19 mouse cellular contexts compared by ENCODE assay signal in genomic region chr8:124239350-124239749, GRCm38 (mm10). TPM values are rescaled to one million over a fixed set of nuclear protein-coding genes. Genes with fewer than 3 reads are reported as not detected.
DNase-seq lines count a peak whose midpoint lies in the region; ATAC-seq and TF ChIP-seq lines count a peak whose summit lies in the region.
"Had no signal": no experiment of that assay in that cellular context is flagged by ENCODE, and none has a peak within 500 bp of the region (broad histone marks: within the 10 kb centered on the region; RNA-seq: fewer than 3 reads in every experiment).

No protein-coding gene starts in this region.

- 58% methylated on average over 6 of the region's 6 CpGs for WGBS in heart, embryonic 13.5 days
- 70% methylated on average over 6 of the region's 6 CpGs for WGBS in heart, adult 2 months
- 81% methylated on average over 6 of the region's 6 CpGs for WGBS in midbrain, embryonic 13.5 days
- WGBS in midbrain, embryonic 15.5 days = 84% methylated on average over 6 of the region's 6 CpGs
- 49% methylated on average over 6 of the region's 6 CpGs for WGBS in intestine, postnatal 0 days

- no peak for TF ChIP-seq POLR2A in heart, adult 2 months (IDR thresholded peaks at IDR 0.05; ENCODE audit: insufficient read depth, low read depth, low read length)

- no peak for TF ChIP-seq CTCF in heart, adult 2 months (IDR thresholded peaks at IDR 0.05)
- no peak for TF ChIP-seq CTCF in intestine, postnatal 0 days (IDR thresholded peaks at IDR 0.05; ENCODE audit: low read depth)

- H3K4me3 ChIP-seq in heart, embryonic 13.5 days = no peak overlapping the region
- H3K4me3 ChIP-seq in heart, adult 2 months = no peak overlapping the region
- H3K4me3 ChIP-seq in midbrain, embryonic 13.5 days (replicated peaks) = no peak overlapping the region
- H3K4me3 ChIP-seq in midbrain, embryonic 15.5 days = no peak overlapping the region
- H3K4me3 ChIP-seq in intestine, postnatal 0 days (ENCODE audit: low read depth, low read length) = no peak overlapping the region
- H3K4me3 ChIP-seq: embryonic facial prominence, embryonic 12.5 days; forebrain, embryonic 15.5 days; heart, embryonic 15.5 days; hindbrain, embryonic 10.5 days had no signal

- intact Hi-C loops in heart, adult 2 months (cut with DNase I) = no loop called here

- ATAC-seq in heart, embryonic 13.5 days (ENCODE audit: extremely low read depth, insufficient number of reproducible peaks, low FRiP score, low TSS enrichment) = no peak
- ATAC-seq in midbrain, embryonic 13.5 days = no peak
- ATAC-seq in midbrain, embryonic 15.5 days (replicated peaks) = no peak
- ATAC-seq in intestine, postnatal 0 days = peak; percentile 7; the same call in 1 of the 2 replicates
- ATAC-seq: activated CD4-positive, CD25-positive, alpha-beta regulatory T cell, adult 4 months; forebrain, embryonic 15.5 days; hindbrain, embryonic 16.5 days had no signal

- no peaks in the 10 kb centered on the region for H3K27me3 ChIP-seq in heart, embryonic 13.5 days (replicated peaks)
- H3K27me3 ChIP-seq in heart, adult 2 months (ENCODE audit: control insufficient read depth, insufficient read depth, low read length) = no peaks in the 10 kb centered on the region
- no peaks in the 10 kb centered on the region for H3K27me3 ChIP-seq in midbrain, embryonic 13.5 days
- no peaks in the 10 kb centered on the region for H3K27me3 ChIP-seq in midbrain, embryonic 15.5 days (replicated peaks)
- H3K27me3 ChIP-seq in intestine, postnatal 0 days (replicated peaks; ENCODE audit: control insufficient read depth, insufficient read depth, low read length) = no peaks in the 10 kb centered on the region
- H3K27me3 ChIP-seq: embryonic facial prominence, embryonic 12.5 days; forebrain, embryonic 15.5 days; heart, embryonic 15.5 days had no signal

- 0 out of 2 replicates have a peak overlapping the region, but pooled peaks have one; percentile 16 for H3K9ac ChIP-seq in heart, embryonic 13.5 days
- H3K9ac ChIP-seq in heart, adult 2 months (ENCODE audit: low read depth, low read length) = no peak overlapping the region
- peak overlapping the region; percentile 7; the same call in 1 of the 2 replicates for H3K9ac ChIP-seq in midbrain, embryonic 13.5 days (replicated peaks)
- H3K9ac ChIP-seq in midbrain, embryonic 15.5 days = no peak overlapping the region
- peak overlapping the region; percentile 27; the same call in 1 of the 2 replicates for H3K9ac ChIP-seq in intestine, postnatal 0 days (ENCODE audit: low read depth, low read length)
- H3K9ac ChIP-seq: embryonic facial prominence, embryonic 12.5 days; forebrain, embryonic 15.5 days; heart, embryonic 15.5 days had no signal

- H3K27ac ChIP-seq in heart, embryonic 13.5 days (replicated peaks) = no peak overlapping the region
- H3K27ac ChIP-seq in heart, adult 2 months = no peak overlapping the region
- H3K27ac ChIP-seq in midbrain, embryonic 13.5 days = peak overlapping the region; percentile 21; the same call in 1 of the 2 replicates
- H3K27ac ChIP-seq in midbrain, embryonic 15.5 days = no peak overlapping the region
- no peak overlapping the region for H3K27ac ChIP-seq in intestine, postnatal 0 days (ENCODE audit: low read depth, low read length)
- H3K27ac ChIP-seq: embryonic facial prominence, embryonic 12.5 days; forebrain, embryonic 15.5 days; heart, embryonic 15.5 days had no signal

- peaks cover 12% of the 10 kb centered on the region for H3K36me3 ChIP-seq in heart, embryonic 13.5 days
- no peaks in the 10 kb centered on the region for H3K36me3 ChIP-seq in heart, adult 2 months (ENCODE audit: control insufficient read depth, insufficient read depth, low read length)
- H3K36me3 ChIP-seq in midbrain, embryonic 13.5 days = peaks cover 15% of the 10 kb centered on the region
- H3K36me3 ChIP-seq in midbrain, embryonic 15.5 days (replicated peaks) = no peaks in the 10 kb centered on the region
- H3K36me3 ChIP-seq in intestine, postnatal 0 days (ENCODE audit: control insufficient read depth, insufficient read depth) = peaks cover 6% of the 10 kb centered on the region; the same call in 1 of the 2 replicates
- H3K36me3 ChIP-seq: G1E had no signal

- peaks cover 8% of the 10 kb centered on the region; the same call in 1 of the 2 replicates for H3K9me3 ChIP-seq in heart, embryonic 13.5 days
- H3K9me3 ChIP-seq in midbrain, embryonic 13.5 days = peaks cover 8% of the 10 kb centered on the region; the same call in 1 of the 2 replicates
- H3K9me3 ChIP-seq in midbrain, embryonic 15.5 days = no peaks in the 10 kb centered on the region
- H3K9me3 ChIP-seq in intestine, postnatal 0 days (ENCODE audit: control insufficient read depth) = no peaks in the 10 kb centered on the region
- H3K9me3 ChIP-seq: forebrain, embryonic 15.5 days had no signal

- peaks cover 5% of the 10 kb centered on the region for H3K79me2 ChIP-seq in heart, adult 2 months (replicated peaks; ENCODE audit: control insufficient read depth, insufficient read depth, low read length)

- H3K4me2 ChIP-seq in heart, embryonic 13.5 days = no peak overlapping the region
- H3K4me2 ChIP-seq in midbrain, embryonic 13.5 days (replicated peaks) = no peak overlapping the region
- H3K4me2 ChIP-seq in midbrain, embryonic 15.5 days = no peak overlapping the region
- H3K4me2 ChIP-seq in intestine, postnatal 0 days (replicated peaks; ENCODE audit: low read depth) = no peak overlapping the region
- H3K4me2 ChIP-seq: embryonic facial prominence, embryonic 12.5 days; forebrain, embryonic 15.5 days; heart, embryonic 15.5 days had no signal

- peaks cover 67% of the 10 kb centered on the region for H3K4me1 ChIP-seq in heart, embryonic 13.5 days
- H3K4me1 ChIP-seq in heart, adult 2 months (ENCODE audit: control insufficient read depth, insufficient read depth, low read length) = peaks cover 10% of the 10 kb centered on the region
- peaks cover 53% of the 10 kb centered on the region for H3K4me1 ChIP-seq in midbrain, embryonic 13.5 days (replicated peaks)
- peaks cover 54% of the 10 kb centered on the region for H3K4me1 ChIP-seq in midbrain, embryonic 15.5 days
- peaks cover 14% of the 10 kb centered on the region for H3K4me1 ChIP-seq in intestine, postnatal 0 days (replicated peaks; ENCODE audit: control insufficient read depth, insufficient read depth, low read length)

- no peak for TF ChIP-seq EP300 in heart, adult 2 months (IDR thresholded peaks at IDR 0.05; ENCODE audit: insufficient read depth, low read depth, low read length)

- no peak for DNase-seq in heart, adult 2 months
- DNase-seq in ZHBTc4 (ENCODE audit: low read depth, low spot score) = peak; percentile 28
- DNase-seq in adrenal gland, adult 2 months = no peak
- DNase-seq: adrenal gland, adult 8-10 months; adrenal gland, postnatal 36 days; gastrocnemius, postnatal 14 days; heart, postnatal 14 days; kidney, adult 9 months had no signal

RNA-seq across cellular contexts. Expression of gene Galnt2, which starts 8.2 kb away (rescaled TPM):
- polyA plus RNA-seq in heart, embryonic 13.5 days (2015; fragmentation: Nextera tagmentation; extraction: Ambion mirVana) = 42.8 and 47.2 TPM in 2 replicates
- total RNA-seq in heart, adult 2 months (2021) = 10 to 100 TPM; 35.2 to 42.9 TPM
- 3.7 and 8.8 TPM in 2 replicates for polyA plus RNA-seq in heart, adult 2 months (2012; rRNA removed)
- polyA plus RNA-seq in midbrain, embryonic 13.5 days (2015; fragmentation: Nextera tagmentation; extraction: Ambion mirVana) = 47.2 and 53.5 TPM in 2 replicates
- 67.4 and 78.1 TPM in 2 replicates for polyA plus RNA-seq in midbrain, embryonic 15.5 days (2015; fragmentation: Nextera tagmentation; extraction: Ambion mirVana)
- 44.0 and 48.7 TPM in 2 replicates for polyA plus RNA-seq in intestine, postnatal 0 days (2015; fragmentation: Nextera tagmentation; extraction: Ambion mirVana)
- 10 to 100 TPM; 46.9 to 64.0 TPM for total RNA-seq in adrenal gland, adult 2 months (2021)
- polyA plus RNA-seq in adrenal gland, adult 2 months (2012; rRNA removed) = 11.1 and 11.4 TPM in 2 replicates
- total RNA-seq: G1E had no signal
- polyA plus RNA-seq: G1E had no signal

Comparison
In these comparisons a context has a peak if more than half of its experiments do, and no peak if none do; other contexts are left out.
1. H3K9ac ChIP-seq: peak in heart, embryonic 13.5 days (single experiment), midbrain, embryonic 13.5 days (single experiment) and intestine, postnatal 0 days (single experiment); none in heart, adult 2 months (single experiment) and midbrain, embryonic 15.5 days (single experiment).